Mouse (Mus musculus) forebrain, embryonic 16.5 days (tissue): ENCODE data around the gene Atxn7l1. TPM values are rescaled to one million over a fixed set of nuclear protein-coding genes. Genes with fewer than 3 reads are reported as not detected.
A peak's percentile ranks its signal among the peaks of the same experiment; 100 is the strongest.

Source experiments
- ATAC-seq: fragments of 200-750 bp; cut with Nextera tagmentation; 2 replicates; pipeline ENCODE4 v1.8.0; 2017; ENCODE audit warnings: mild to moderate bottlenecking, moderate library complexity
- H3K27ac ChIP-seq: fragments of 300-500 bp; sonication (generic); 2 replicates; pipeline ENCODE4 v1.5.1; 2014; ENCODE audit warnings: low read length, control low read depth
- H3K27me3 ChIP-seq: fragments of 300-500 bp; sonication (generic); replicated peaks from 2 replicates; pipeline ENCODE4 v1.6.1; 2014; ENCODE audit warnings: low read length; ENCODE audit not compliant: control insufficient read depth, insufficient read depth
- H3K36me3 ChIP-seq: fragments of 300-500 bp; sonication (generic); 2 replicates; pipeline ENCODE4 v1.6.1; 2014; ENCODE audit not compliant: control insufficient read depth, insufficient read depth
- H3K4me1 ChIP-seq: fragments of 300-500 bp; sonication (generic); replicated peaks from 2 replicates; pipeline ENCODE4 v1.6.1; 2014; ENCODE audit warnings: low read length; ENCODE audit not compliant: control insufficient read depth, insufficient read depth
- H3K4me2 ChIP-seq: fragments of 300-500 bp; sonication (generic); 2 replicates; pipeline ENCODE4 v1.6.1; 2014; ENCODE audit warnings: mild to moderate bottlenecking, low read length, control low read depth
- H3K4me3 ChIP-seq: fragments of 300-500 bp; sonication (generic); replicated peaks from 2 replicates; pipeline ENCODE4 v1.5.1; 2014; ENCODE audit warnings: mild to moderate bottlenecking, low read length, control low read depth
- H3K9ac ChIP-seq: fragments of 300-500 bp; sonication (generic); replicated peaks from 2 replicates; pipeline ENCODE4 v1.6.1; 2014; ENCODE audit warnings: low read depth, low read length, control low read depth
- H3K9me3 ChIP-seq: fragments of 300-500 bp; sonication (generic); 2 replicates; pipeline ENCODE4 v1.6.1; 2016; ENCODE audit warnings: low read length; ENCODE audit not compliant: control insufficient read depth
- WGBS: fragments of 180-500 bp; shearing (Covaris S2); extraction: QIAGEN DNeasy Blood & Tissue Kit; methylation state at CpG from one replicate; pipeline ENCODE4 v1.1.7; 2014; 5-methylcytosine and 5-hydroxymethylcytosine counted together
- polyA plus RNA-seq: library from polyadenylated mRNA; unstranded; fragments of >200 nt; fragmentation: Nextera tagmentation; extraction: Ambion mirVana; gene quantifications from 2 replicates; pipeline ENCODE4 v1.2.1, GENCODE M21; 2015

Atxn7l1 gene
- polyA plus RNA-seq, 1 experiment from 2014 or later, result 19.9 TPM

DNA sequence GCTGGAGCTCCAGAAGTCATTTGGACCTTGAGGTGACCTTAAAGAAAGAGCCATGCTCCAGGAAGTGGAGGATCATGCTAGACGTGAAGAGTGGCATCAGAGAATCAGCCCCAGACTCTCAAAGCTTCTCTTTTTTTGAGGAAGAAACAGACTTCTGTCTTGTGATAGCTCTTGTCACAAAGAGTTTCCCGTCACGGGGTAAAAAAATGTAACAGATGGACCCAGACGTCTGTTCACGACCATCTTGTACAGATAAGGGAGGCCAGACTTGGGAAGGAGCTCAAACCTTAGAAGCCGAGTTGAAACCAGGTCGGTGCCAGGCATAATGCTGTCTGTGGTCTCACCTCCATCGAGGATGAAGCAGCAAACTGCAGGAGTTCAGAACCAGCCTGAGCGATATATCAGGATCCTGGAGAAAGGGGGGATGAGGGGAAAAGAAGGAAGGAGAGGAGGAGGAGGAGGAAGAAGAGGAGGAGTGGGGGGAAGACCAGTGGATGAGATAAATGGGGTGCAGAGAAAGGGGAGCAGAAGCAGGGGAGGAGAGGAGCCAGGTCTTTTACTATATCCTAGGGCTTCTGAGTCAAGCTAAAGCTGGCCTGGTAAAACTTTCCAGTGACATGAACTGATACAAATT is 21.8 kb upstream of the Atxn7l1 start:
- Histone ChIP-seq H3K9me3 (no peaks in the 10 kb centered on the region), H3K36me3 (no peaks in the 10 kb centered on the region), H3K27ac (no peak overlapping the region), H3K4me1 (peaks cover 16% of the 10 kb centered on the region), H3K9ac (no peak overlapping the region), H3K4me3 (no peak overlapping the region), H3K4me2 (no peak overlapping the region), H3K27me3 (no peaks in the 10 kb centered on the region)
- ATAC-seq, result no peak
- WGBS, result 75% methylated on average over 9 of the region's 9 CpGs

GRCm38 (mm10) chr12:33126243-33126642 is 21.2 kb upstream of the Atxn7l1 start:
- no peak overlapping the region for H3K9ac ChIP-seq
- H3K4me1 ChIP-seq, result peaks cover 16% of the 10 kb centered on the region
- H3K4me2 ChIP-seq, result no peak overlapping the region
- H3K4me3 ChIP-seq, result no peak overlapping the region
- no peak overlapping the region for H3K27ac ChIP-seq
- H3K36me3 ChIP-seq, result no peaks in the 10 kb centered on the region
- H3K27me3 ChIP-seq, result no peaks in the 10 kb centered on the region
- no peaks in the 10 kb centered on the region for H3K9me3 ChIP-seq
- ATAC-seq, result no peak

GRCm38 (mm10) chr12:33128121-33128520 is 19.4 kb upstream of the Atxn7l1 start:
- H3K4me3 ChIP-seq, result no peak overlapping the region
- H3K27ac ChIP-seq, result no peak overlapping the region
- H3K9ac ChIP-seq, result no peak overlapping the region
- ATAC-seq, result no peak
- no peaks in the 10 kb centered on the region for H3K9me3 ChIP-seq
- H3K4me2 ChIP-seq, result no peak overlapping the region
- 81% methylated on average over 2 of the region's 2 CpGs for WGBS
- peaks cover 16% of the 10 kb centered on the region for H3K4me1 ChIP-seq
- H3K27me3 ChIP-seq, result no peaks in the 10 kb centered on the region
- no peaks in the 10 kb centered on the region for H3K36me3 ChIP-seq

GRCm38 (mm10) chr12:33128702-33129101 is 18.8 kb upstream of the Atxn7l1 start:
- no peak overlapping the region for H3K9ac ChIP-seq
- WGBS, result 23% methylated on average over 7 of the region's 7 CpGs
- no peaks in the 10 kb centered on the region for H3K9me3 ChIP-seq
- no peak overlapping the region for H3K4me3 ChIP-seq
- H3K4me1 ChIP-seq, result peaks cover 16% of the 10 kb centered on the region
- no peaks in the 10 kb centered on the region for H3K27me3 ChIP-seq
- no peak overlapping the region for H3K27ac ChIP-seq
- 0 out of 2 replicates have a peak, but pooled peaks have one; percentile 23 for ATAC-seq
- no peaks in the 10 kb centered on the region for H3K36me3 ChIP-seq
- H3K4me2 ChIP-seq, result no peak overlapping the region

DNA sequence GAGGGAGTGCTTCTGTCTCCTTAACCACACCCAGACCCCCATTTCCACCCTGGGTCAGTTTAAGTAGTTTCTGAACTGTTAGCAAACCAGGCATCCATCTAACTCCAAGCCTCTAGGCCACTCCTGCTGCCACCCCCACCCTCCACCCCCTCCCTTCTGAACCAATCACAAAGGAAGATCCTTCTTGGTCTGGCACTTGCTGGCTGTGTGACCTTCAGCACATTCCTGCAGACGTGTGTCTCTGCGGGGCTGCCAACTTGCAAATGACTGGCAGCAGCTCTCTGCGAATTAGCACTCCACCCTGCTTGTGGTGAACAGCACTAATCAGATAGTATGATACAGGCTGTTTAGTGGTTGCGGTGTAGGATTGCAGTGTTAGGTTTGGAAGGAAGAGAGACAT is 18.1 kb upstream of the Atxn7l1 start:
- H3K36me3 ChIP-seq, result no peaks in the 10 kb centered on the region
- no peaks in the 10 kb centered on the region for H3K27me3 ChIP-seq
- H3K4me1 ChIP-seq, result peaks cover 16% of the 10 kb centered on the region
- H3K27ac ChIP-seq, result no peak overlapping the region
- WGBS, result 17% methylated on average over 4 of the region's 4 CpGs
- no peak overlapping the region for H3K9ac ChIP-seq
- no peaks in the 10 kb centered on the region for H3K9me3 ChIP-seq
- no peak overlapping the region for H3K4me2 ChIP-seq
- H3K4me3 ChIP-seq, result no peak overlapping the region
- peak; percentile 51; the same call in 1 of the 2 replicates for ATAC-seq

- Histone ChIP-seq H3K4me1 (peaks cover 16% of the 10 kb centered on the region), H3K4me3 (no peak overlapping the region), H3K4me2 (no peak overlapping the region; the same call in 1 of the 2 replicates), H3K27me3 (no peaks in the 10 kb centered on the region), H3K9ac (no peak overlapping the region), H3K36me3 (no peaks in the 10 kb centered on the region), H3K27ac (peak overlapping the region; percentile 70), H3K9me3 (no peaks in the 10 kb centered on the region)
- ATAC-seq, result peak; percentile 60
- 30% methylated on average over 8 of the region's 8 CpGs for WGBS
Observed at GRCm38 (mm10) chr12:33130401-33130800, 17.1 kb upstream of the Atxn7l1 start.

DNA sequence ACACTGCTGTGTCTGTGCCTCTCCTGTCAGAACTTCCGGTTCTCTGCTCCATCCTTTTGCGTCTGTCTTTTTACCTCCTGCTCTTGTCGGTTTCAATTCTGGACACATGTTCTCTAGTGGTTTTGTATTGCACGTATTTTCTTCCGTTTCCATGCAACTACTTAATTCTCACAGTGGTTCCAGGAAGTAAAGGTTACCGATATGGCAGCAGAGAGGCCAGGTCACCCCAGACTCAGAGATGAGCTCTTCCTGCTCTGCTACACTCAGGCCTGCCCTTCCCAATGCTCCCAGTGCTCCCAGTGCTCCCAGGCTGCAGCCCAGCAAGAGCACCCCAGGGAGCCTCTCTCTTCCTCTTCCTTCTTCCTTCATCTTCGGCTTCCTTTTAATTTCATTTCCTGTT is 15.7 kb upstream of the Atxn7l1 start:
- Histone ChIP-seq H3K36me3 (no peaks in the 10 kb centered on the region), H3K27ac (no peak overlapping the region), H3K4me2 (no peak overlapping the region), H3K9ac (no peak overlapping the region), H3K27me3 (no peaks in the 10 kb centered on the region), H3K4me1 (peaks cover 16% of the 10 kb centered on the region), H3K9me3 (no peaks in the 10 kb centered on the region), H3K4me3 (no peak overlapping the region)
- no peak for ATAC-seq
- 77% methylated on average over 7 of the region's 7 CpGs for WGBS

DNA sequence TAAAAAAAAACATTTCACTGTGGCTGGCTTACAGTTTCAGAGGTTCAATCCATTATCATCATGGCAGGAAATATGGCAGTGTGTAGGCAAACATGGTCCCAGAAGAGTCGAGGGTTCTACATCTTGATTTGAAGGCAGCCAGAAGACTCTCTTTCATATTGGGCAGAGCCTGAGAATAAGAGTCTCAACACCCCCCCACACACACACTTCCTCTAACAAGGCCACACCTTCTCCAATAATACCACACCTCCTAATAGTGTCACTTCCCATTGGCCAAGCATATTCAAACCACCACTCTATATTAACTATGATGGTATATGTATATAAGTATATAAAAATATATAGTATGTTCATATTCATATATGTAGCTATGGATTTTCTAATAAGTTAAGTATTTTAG is 9.6 kb upstream of the Atxn7l1 start:
- Histone ChIP-seq H3K36me3 (no peaks in the 10 kb centered on the region), H3K4me3 (no peak overlapping the region), H3K4me2 (no peak overlapping the region), H3K27me3 (no peaks in the 10 kb centered on the region), H3K9ac (no peak overlapping the region), H3K4me1 (no peaks in the 10 kb centered on the region), H3K9me3 (no peaks in the 10 kb centered on the region), H3K27ac (no peak overlapping the region)
- no peak for ATAC-seq
- 93% methylated on average over 1 of the region's 1 CpGs for WGBS

DNA sequence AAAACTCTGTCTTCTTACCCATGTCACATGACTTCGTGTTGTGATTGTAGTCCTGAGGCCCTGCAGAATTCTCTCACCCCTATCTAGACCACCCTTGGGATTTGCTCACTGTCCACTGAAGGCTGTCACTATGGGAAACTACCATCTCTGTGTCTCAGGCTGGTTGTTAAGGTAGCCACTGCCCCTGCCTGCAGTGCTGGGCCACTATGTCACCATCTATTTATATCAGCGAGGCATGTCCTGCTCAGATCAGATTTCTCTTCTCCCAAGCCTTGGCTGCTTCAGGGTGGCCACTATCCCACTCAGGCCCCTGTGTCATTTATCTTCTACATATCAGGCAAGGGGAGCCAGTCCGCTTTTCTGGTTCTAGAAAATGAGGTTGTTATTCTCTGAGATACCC is 8.4 kb upstream of the Atxn7l1 start:
- Histone ChIP-seq H3K4me3 (no peak overlapping the region), H3K4me2 (no peak overlapping the region), H3K9ac (no peak overlapping the region), H3K27ac (no peak overlapping the region), H3K4me1 (no peaks in the 10 kb centered on the region), H3K27me3 (no peaks in the 10 kb centered on the region), H3K36me3 (no peaks in the 10 kb centered on the region), H3K9me3 (no peaks in the 10 kb centered on the region)
- WGBS, result 91% methylated on average over 3 of the region's 3 CpGs
- ATAC-seq, result no peak

GRCm38 (mm10) chr12:33144456-33144855 is 3.0 kb upstream of the Atxn7l1 start:
- Histone ChIP-seq H3K9ac (no peak overlapping the region), H3K36me3 (no peaks in the 10 kb centered on the region), H3K4me3 (no peak overlapping the region), H3K4me1 (peaks cover 21% of the 10 kb centered on the region), H3K9me3 (no peaks in the 10 kb centered on the region), H3K4me2 (no peak overlapping the region), H3K27me3 (no peaks in the 10 kb centered on the region), H3K27ac (no peak overlapping the region)
- 53% methylated on average over 8 of the region's 8 CpGs for WGBS
- ATAC-seq, result no peak
